Mouse (Mus musculus): Measurements from ENCODE around the gene Fam173a. TPM values are rescaled to one million over a fixed set of nuclear protein-coding genes. Genes with fewer than 3 reads are reported as not detected.

The Fam173a gene
- polyA plus RNA-seq, 1 experiment from 2014 or later: 79.1 TPM

DNA sequence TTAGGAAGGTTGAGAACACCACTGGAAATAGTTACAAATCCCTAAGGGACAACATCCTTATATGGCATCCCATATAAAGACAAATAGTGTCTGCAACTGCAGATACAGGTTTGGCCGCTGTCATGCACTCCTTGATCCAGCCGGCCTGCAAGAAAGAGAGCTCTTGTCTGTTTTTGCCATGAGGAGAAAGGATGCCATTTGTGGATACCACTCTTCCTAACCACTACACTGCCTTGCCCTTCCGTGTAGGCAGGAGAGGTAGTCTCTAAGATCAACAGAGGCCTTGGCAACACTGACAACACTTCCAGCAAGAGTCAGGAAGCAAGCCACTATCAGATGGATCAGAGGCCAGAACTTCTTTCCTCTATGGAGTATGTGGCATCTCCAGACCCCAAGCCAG is 6.4 kb downstream of the Fam173a start, which contains the start of gene Ccdc78:
TSS of gene Ccdc78 (plus strand) at position 301 of the 400 bp plus-strand sequence.
- H3K27ac ChIP-seq: peak within 1 kb of the TSS; percentile 92
- H3K4me3 ChIP-seq: peak within 1 kb of the TSS; percentile 60
- H3K4me1 ChIP-seq: peaks cover 48% of the 10 kb centered on the region
- 84% methylated on average over 3 of the region's 3 CpGs for WGBS
- H3K27me3 ChIP-seq (ENCODE audit: poor library complexity, severe bottlenecking): no peaks in the 10 kb centered on the region
- H3K9me3 ChIP-seq: no peaks in the 10 kb centered on the region
- no peak for DNase-seq (ENCODE audit: extremely low spot score, low spot score)
- H3K36me3 ChIP-seq (replicated peaks): peaks cover 72% of the 10 kb centered on the region

DNA sequence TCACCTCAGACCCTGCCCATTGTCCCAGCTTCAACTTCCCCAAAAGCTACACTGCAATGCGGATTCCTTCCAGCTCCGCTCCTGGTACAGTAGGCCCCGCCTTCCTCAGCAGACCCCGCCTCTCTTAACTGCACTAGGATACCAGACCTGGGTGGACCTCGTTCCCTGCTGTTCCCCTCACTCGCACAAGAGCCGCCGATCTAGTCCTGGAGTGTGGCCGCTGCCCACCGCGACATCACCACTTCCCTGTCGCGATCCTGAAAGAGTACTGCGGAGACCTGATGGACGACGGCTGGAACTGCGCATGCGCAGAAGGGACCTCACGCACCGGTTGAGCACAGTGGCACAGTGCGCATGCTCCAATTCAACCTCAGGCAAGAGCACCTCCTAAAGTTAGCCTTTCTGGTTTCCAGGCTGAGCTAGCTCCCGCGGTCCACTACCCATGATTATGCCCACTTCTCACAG is 7.4 kb downstream of the Fam173a start, which contains the start of gene Haghl:
TSS of gene Haghl (minus strand) at position 393 of the 465 bp plus-strand sequence.
- Histone ChIP-seq H3K27ac (peak within 1 kb of the TSS; percentile 92), H3K4me1 (peaks cover 38% of the 10 kb centered on the region), H3K4me3 (peak within 1 kb of the TSS; percentile 60), H3K36me3 (replicated peaks) (peaks cover 76% of the 10 kb centered on the region), H3K9me3 (no peaks in the 10 kb centered on the region), H3K27me3 (ENCODE audit: poor library complexity, severe bottlenecking) (no peaks in the 10 kb centered on the region)
- peak; percentile 98 for DNase-seq (ENCODE audit: extremely low spot score, low spot score)
- WGBS: under 1% methylated on average over 23 of the region's 23 CpGs

DNA sequence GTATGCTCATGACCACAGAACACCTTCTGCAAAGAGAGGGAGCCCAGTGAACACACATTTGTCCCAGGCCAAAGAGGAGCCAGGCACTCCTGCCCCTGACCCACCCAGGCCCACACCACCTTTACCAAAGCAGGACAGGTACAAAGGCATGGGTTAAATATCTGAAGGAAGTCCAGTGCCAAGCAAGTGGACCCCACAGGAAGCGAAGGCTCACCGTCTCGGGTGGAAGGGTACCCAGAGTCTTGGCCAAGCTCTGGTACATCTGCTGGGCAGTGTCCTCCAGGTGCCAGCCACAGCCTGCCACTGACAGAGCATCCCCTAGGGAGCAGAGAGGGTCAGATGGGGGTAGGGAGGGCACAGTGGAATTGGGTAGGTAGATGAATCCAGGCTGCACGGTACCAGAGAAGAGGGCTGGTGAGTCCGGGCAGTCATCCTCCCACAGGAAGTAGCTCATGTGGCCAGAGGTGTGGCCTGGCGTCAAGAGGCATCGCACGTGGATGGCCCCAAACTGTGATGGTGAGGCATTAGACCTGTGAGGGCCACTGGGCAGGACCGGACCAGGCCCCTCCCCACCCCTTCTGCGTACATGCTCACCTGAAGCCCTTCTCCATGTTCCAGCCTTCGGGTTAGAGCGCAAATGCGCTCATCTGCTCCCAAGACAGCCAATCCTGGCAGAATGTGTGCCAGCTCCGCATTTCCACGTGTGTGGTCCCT is 8.7 kb downstream of the Fam173a start:
- Histone ChIP-seq H3K27ac (peak overlapping the region; percentile 92), H3K4me1 (peaks cover 38% of the 10 kb centered on the region), H3K4me3 (peak overlapping the region; percentile 60), H3K27me3 (ENCODE audit: poor library complexity, severe bottlenecking) (no peaks in the 10 kb centered on the region), H3K36me3 (replicated peaks) (peaks cover 75% of the 10 kb centered on the region), H3K9me3 (no peaks in the 10 kb centered on the region)
- 86% methylated on average over 15 of the region's 15 CpGs for WGBS
- no peak for DNase-seq (ENCODE audit: extremely low spot score, low spot score)

GRCm38 (mm10) chr17:25783086-25783485 is 9.6 kb downstream of the Fam173a start:
- peak overlapping the region; percentile 60; the same call in 1 of the 2 replicates for H3K4me3 ChIP-seq
- 0 out of 2 replicates have a peak overlapping the region, but pooled peaks have one; percentile 11 for H3K27ac ChIP-seq

GRCm38 (mm10) chr17:25781339-25781738 is 11.4 kb downstream of the Fam173a start:
- Histone ChIP-seq H3K36me3 (replicated peaks) (peaks cover 70% of the 10 kb centered on the region), H3K4me3 (no peak overlapping the region), H3K9me3 (no peaks in the 10 kb centered on the region), H3K27ac (no peak overlapping the region), H3K4me1 (peaks cover 41% of the 10 kb centered on the region), H3K27me3 (ENCODE audit: poor library complexity, severe bottlenecking) (no peaks in the 10 kb centered on the region)
- 81% methylated on average over 6 of the region's 6 CpGs for whole genome bisulfite sequencing
- DNase-seq (ENCODE audit: extremely low spot score, low spot score): no peak

More at GRCm38 (mm10) chr17:25783086-25783485, 9.6 kb downstream of the Fam173a start:
- peaks cover 41% of the 10 kb centered on the region for H3K4me1 ChIP-seq
- H3K9me3 ChIP-seq: no peaks in the 10 kb centered on the region
- peaks cover 75% of the 10 kb centered on the region for H3K36me3 ChIP-seq (replicated peaks)
- WGBS: 89% methylated on average over 7 of the region's 7 CpGs
- no peaks in the 10 kb centered on the region for H3K27me3 ChIP-seq (ENCODE audit: poor library complexity, severe bottlenecking)
- no peak for DNase-seq (ENCODE audit: extremely low spot score, low spot score)

DNA sequence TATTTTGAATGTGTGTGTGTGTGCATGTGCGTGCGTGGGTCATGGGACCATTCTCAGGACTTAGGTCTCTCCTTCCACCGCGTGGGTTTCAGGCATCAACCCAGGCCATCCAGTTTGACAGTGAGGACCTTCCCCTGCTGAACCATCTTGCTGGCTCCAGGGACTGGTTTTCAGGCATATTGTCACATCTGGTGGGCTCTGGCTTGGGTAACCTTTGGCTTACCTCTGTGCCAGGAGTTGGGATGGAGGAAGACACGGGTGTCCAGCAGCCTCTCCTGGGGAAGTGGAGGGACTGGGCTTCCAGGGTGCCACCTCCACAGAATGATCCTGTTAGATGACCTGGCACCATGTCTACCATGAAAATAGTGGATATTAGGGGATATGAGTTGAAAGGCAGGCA is 14.8 kb downstream of the Fam173a start:
- H3K36me3 ChIP-seq (replicated peaks): peaks cover 60% of the 10 kb centered on the region

GRCm38 (mm10) chr17:25775318-25776062 is 17.2 kb downstream of the Fam173a start:
- no peaks in the 10 kb centered on the region for H3K27me3 ChIP-seq (ENCODE audit: poor library complexity, severe bottlenecking)
- H3K36me3 ChIP-seq (replicated peaks): peaks cover 36% of the 10 kb centered on the region
- H3K9me3 ChIP-seq: no peaks in the 10 kb centered on the region
- no peak for DNase-seq (ENCODE audit: extremely low spot score, low spot score)
- H3K27ac ChIP-seq: no peak overlapping the region
- 82% methylated on average over 10 of the region's 10 CpGs for WGBS
- peaks cover 19% of the 10 kb centered on the region for H3K4me1 ChIP-seq
- no peak overlapping the region for H3K4me3 ChIP-seq

More for the DNA sequence above, 14.8 kb downstream of the Fam173a start:
- Histone ChIP-seq H3K4me3 (peak overlapping the region; percentile 2; the same call in 1 of the 2 replicates), H3K4me1 (peaks cover 25% of the 10 kb centered on the region), H3K27ac (no peak overlapping the region), H3K27me3 (ENCODE audit: poor library complexity, severe bottlenecking) (no peaks in the 10 kb centered on the region), H3K9me3 (no peaks in the 10 kb centered on the region)
- no peak for DNase-seq (ENCODE audit: extremely low spot score, low spot score)
- WGBS: 95% methylated on average over 5 of the region's 5 CpGs

DNA sequence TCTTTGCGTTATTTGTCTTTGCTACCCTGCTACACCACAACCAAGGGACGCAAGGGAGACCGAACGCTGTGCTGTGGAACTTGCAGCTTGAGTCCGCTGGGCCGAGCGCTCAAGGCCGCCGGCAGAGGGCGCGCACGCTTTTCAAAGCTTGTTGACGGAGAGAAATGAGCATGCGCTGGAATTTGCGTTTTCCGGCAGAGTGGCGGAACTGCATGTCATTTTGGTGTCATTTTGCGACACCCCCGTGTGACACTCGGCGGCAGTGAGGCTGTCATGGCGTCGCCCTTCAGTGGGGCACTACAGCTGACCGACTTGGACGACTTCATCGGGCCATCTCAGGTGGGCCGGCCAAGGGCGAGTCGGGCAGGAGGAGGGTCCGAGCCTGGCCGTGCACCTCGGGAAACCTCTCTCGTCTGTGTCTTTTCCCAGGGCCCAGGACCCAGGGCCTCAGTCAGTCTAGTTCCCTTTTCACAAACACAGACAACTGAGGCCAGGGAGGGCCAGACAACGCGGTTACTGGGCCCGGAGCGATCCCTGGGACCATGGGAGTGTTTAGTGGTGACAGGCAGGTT is 19.1 kb downstream of the Fam173a start, which contains the start of gene Narfl:
TSS of gene Narfl (plus strand) at position 228 of the 572 bp plus-strand sequence.
- peak; percentile 98 for DNase-seq (ENCODE audit: extremely low spot score, low spot score)
- Histone ChIP-seq H3K9me3 (no peaks in the 10 kb centered on the region), H3K36me3 (replicated peaks) (peaks cover 20% of the 10 kb centered on the region), H3K27me3 (ENCODE audit: poor library complexity, severe bottlenecking) (peaks cover 13% of the 10 kb centered on the region), H3K27ac (peak within 1 kb of the TSS; percentile 75), H3K4me3 (peak within 1 kb of the TSS; percentile 64), H3K4me1 (peaks cover 19% of the 10 kb centered on the region)
- WGBS: under 1% methylated on average over 37 of the region's 37 CpGs

DNA sequence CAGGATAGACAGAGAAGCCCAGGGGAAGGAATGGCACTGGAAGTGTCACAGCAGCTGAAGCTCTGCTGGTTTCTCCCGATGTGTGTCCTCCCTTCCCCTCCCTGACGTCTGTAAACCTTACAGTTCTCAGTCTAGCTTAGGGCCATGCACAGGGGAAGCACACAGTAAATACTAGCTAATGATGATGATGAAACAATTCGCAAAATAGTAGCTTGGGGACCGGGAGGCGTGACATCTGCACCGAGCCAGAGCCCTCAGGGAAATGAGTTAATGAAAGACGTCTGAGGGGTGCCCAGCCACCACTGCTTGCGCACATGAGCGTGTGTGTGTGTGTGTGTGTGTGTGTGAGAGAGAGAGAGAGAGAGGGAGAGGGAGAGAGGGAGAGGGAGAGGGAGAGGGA is 23.4 kb downstream of the Fam173a start:
- Histone ChIP-seq H3K36me3 (replicated peaks) (no peaks in the 10 kb centered on the region), H3K27me3 (ENCODE audit: poor library complexity, severe bottlenecking) (peaks cover 36% of the 10 kb centered on the region), H3K4me3 (no peak overlapping the region), H3K9me3 (no peaks in the 10 kb centered on the region), H3K27ac (no peak overlapping the region), H3K4me1 (peaks cover 14% of the 10 kb centered on the region)
- 60% methylated on average over 9 of the region's 9 CpGs for WGBS
- no peak for DNase-seq (ENCODE audit: extremely low spot score, low spot score)

GRCm38 (mm10) chr17:25765886-25766285 is 26.8 kb downstream of the Fam173a start:
- peaks cover 16% of the 10 kb centered on the region for H3K4me1 ChIP-seq
- H3K27ac ChIP-seq: no peak overlapping the region
- H3K36me3 ChIP-seq (replicated peaks): no peaks in the 10 kb centered on the region
- peaks cover 36% of the 10 kb centered on the region for H3K27me3 ChIP-seq (ENCODE audit: poor library complexity, severe bottlenecking)
- WGBS: 53% methylated on average over 5 of the region's 5 CpGs
- DNase-seq (ENCODE audit: extremely low spot score, low spot score): peak; percentile 46
- no peaks in the 10 kb centered on the region for H3K9me3 ChIP-seq
- no peak overlapping the region for H3K4me3 ChIP-seq

DNA sequence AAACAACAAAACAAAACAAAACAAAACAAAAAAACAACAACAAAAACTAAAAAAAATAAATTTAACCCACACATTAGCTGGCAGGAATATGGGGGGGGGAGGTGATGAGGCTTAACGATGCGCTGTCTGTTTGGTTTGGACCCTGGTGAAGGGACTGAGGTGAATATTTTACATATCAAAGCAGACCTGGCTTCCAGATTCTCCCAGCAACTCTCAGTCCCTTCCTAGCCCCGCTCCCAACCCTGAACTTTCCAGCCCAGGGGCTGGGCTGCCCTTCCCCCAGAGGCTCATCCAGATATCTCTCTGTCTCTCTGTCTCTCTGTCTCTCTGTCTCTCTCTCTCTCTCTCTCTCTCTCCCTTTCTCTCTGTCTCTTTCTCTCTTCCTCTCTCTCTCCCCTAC is 30.1 kb downstream of the Fam173a start:
- H3K27me3 ChIP-seq (ENCODE audit: poor library complexity, severe bottlenecking): peaks cover 15% of the 10 kb centered on the region; the same call in 1 of the 2 replicates
- DNase-seq (ENCODE audit: extremely low spot score, low spot score): no peak
- 53% methylated on average over 3 of the region's 3 CpGs for WGBS
- no peak overlapping the region for H3K4me3 ChIP-seq
- H3K4me1 ChIP-seq: peaks cover 16% of the 10 kb centered on the region
- no peaks in the 10 kb centered on the region for H3K36me3 ChIP-seq (replicated peaks)
- H3K9me3 ChIP-seq: no peaks in the 10 kb centered on the region
- no peak overlapping the region for H3K27ac ChIP-seq

GRCm38 (mm10) chr17:25761561-25761970 is 31.1 kb downstream of the Fam173a start:
- Histone ChIP-seq H3K27ac (no peak overlapping the region), H3K27me3 (ENCODE audit: poor library complexity, severe bottlenecking) (peaks cover 5% of the 10 kb centered on the region; the same call in 1 of the 2 replicates), H3K36me3 (replicated peaks) (no peaks in the 10 kb centered on the region), H3K4me3 (no peak overlapping the region), H3K9me3 (no peaks in the 10 kb centered on the region), H3K4me1 (peaks cover 16% of the 10 kb centered on the region)
- 64% methylated on average over 4 of the region's 4 CpGs for WGBS
- no peak for DNase-seq (ENCODE audit: extremely low spot score, low spot score)
